Mouse (Mus musculus) adrenal gland, postnatal 14 days (tissue): ENCODE data around the gene Lrrc45. TPM values are rescaled to one million over a fixed set of nuclear protein-coding genes. Genes with fewer than 3 reads are reported as not detected.
"Not testable (repeated sequence)": the region's sequence is repeated elsewhere in the genome, so short reads cannot be mapped to it uniquely, and the experiment has no call there.

Experiments used
- DNase-seq: peaks from one replicate; pipeline ENCODE4 v3.0.0; 2021; ENCODE audit warnings: mixed read lengths
- long read RNA-seq, 2 experiments: library from polyadenylated mRNA; stranded (forward); transcript quantifications; one replicate each; pipeline ENCODE4 v2.0.0; 2021
- total RNA-seq: library from RNA; stranded (reverse); gene quantifications from 2 replicates; pipeline ENCODE4 v1.2.3, GENCODE M21; 2021

Gene Lrrc45
- total RNA-seq = 27.2 and 31.5 TPM in 2 replicates
- long read RNA-seq, experiment 1, transcript Lrrc45-201 (18 exons, 2,492 nt) = major isoform, 18 of 43 reads
- long read RNA-seq, experiment 1, partial matches to known transcripts = 3 of 43 reads
- long read RNA-seq, experiment 1, other reads (novel, unspliced or antisense) = 22 of 43 reads
- long read RNA-seq, experiment 2, transcript Lrrc45-201 (18 exons, 2,492 nt) = major isoform, 11 of 36 reads
- long read RNA-seq, experiment 2, partial matches to known transcripts = 5 of 36 reads
- long read RNA-seq, experiment 2, other reads (novel, unspliced or antisense) = 20 of 36 reads

- peak; percentile 97 for DNase-seq
Observed at GRCm38 (mm10) chr11:120713580-120714518, at the start of gene Lrrc45, which contains the start of gene Cenpx. Gene Lrrc45 (plus strand): TSS chr11:120713925. Gene Cenpx (minus strand): TSS chr11:120713738.

GRCm38 (mm10) chr11:120665406-120665805 lies 48.3 kb upstream of the Lrrc45 start:
- no peak for DNase-seq

- DNase-seq = peak; percentile 39
Observed at GRCm38 (mm10) chr11:120666617-120667016, 47.1 kb upstream of the Lrrc45 start.

- DNase-seq = peak; percentile 99
Observed at GRCm38 (mm10) chr11:120672687-120673593, 40.8 kb upstream of the Lrrc45 start, which contains the start of gene Aspscr1. Gene Aspscr1 (plus strand): TSS chr11:120672973.

- no peak for DNase-seq
Observed at GRCm38 (mm10) chr11:120673594-120674122, 40.1 kb upstream of the Lrrc45 start.

GRCm38 (mm10) chr11:120675875-120676274 lies 37.9 kb upstream of the Lrrc45 start:
- DNase-seq = not testable (repeated sequence)

- DNase-seq = peak; percentile 62
Observed at GRCm38 (mm10) chr11:120676951-120677350, 36.8 kb upstream of the Lrrc45 start.

- peak; percentile 54 for DNase-seq
Observed at GRCm38 (mm10) chr11:120679909-120680308, 33.8 kb upstream of the Lrrc45 start.

GRCm38 (mm10) chr11:120682683-120683082 lies 31.0 kb upstream of the Lrrc45 start:
- DNase-seq = no peak

- no peak for DNase-seq
Observed at GRCm38 (mm10) chr11:120683536-120683935, 30.2 kb upstream of the Lrrc45 start.

GRCm38 (mm10) chr11:120684086-120684485 lies 29.6 kb upstream of the Lrrc45 start:
- DNase-seq = no peak

GRCm38 (mm10) chr11:120684660-120685059 lies 29.1 kb upstream of the Lrrc45 start:
- no peak for DNase-seq

- no peak for DNase-seq
Observed at GRCm38 (mm10) chr11:120686650-120687272, 27.0 kb upstream of the Lrrc45 start.

- DNase-seq = no peak
Observed at GRCm38 (mm10) chr11:120689365-120689764, 24.4 kb upstream of the Lrrc45 start.

- peak; percentile 66 for DNase-seq
Observed at GRCm38 (mm10) chr11:120692471-120693011, 21.2 kb upstream of the Lrrc45 start.

- no peak for DNase-seq
Observed at GRCm38 (mm10) chr11:120693461-120693860, 20.3 kb upstream of the Lrrc45 start.

- peak; percentile 72 for DNase-seq
Observed at GRCm38 (mm10) chr11:120695184-120695583, 18.5 kb upstream of the Lrrc45 start.

- DNase-seq = peak; percentile 67
Observed at GRCm38 (mm10) chr11:120695641-120696040, 18.1 kb upstream of the Lrrc45 start.

- DNase-seq = no peak
Observed at GRCm38 (mm10) chr11:120696568-120696967, 17.2 kb upstream of the Lrrc45 start.

GRCm38 (mm10) chr11:120697741-120698140 lies 16.0 kb upstream of the Lrrc45 start:
- DNase-seq = peak; percentile 89
